Comparison of ENCODE assay signal across 30 mouse cellular contexts in the genomic region with DNA sequence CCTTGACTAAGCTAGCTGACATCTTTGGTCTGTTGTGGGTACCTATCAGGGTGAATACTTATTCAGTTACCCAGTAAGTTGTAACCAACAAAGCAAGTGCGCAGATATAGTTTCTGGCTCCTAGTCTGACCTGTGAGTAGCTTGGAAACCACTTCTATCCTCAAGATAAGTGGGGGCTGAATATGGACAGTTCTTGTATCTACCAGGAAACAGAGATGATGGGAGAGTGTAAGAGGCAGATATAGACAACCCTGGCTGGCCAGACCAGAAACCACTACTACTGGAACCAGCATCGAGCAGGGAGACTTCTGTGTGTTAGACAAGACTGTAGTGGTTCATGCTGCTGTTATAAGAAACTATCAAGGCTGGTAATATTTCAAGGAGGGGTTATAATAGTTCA. TPM values are rescaled to one million over a fixed set of nuclear protein-coding genes. Genes with fewer than 3 reads are reported as not detected.
"Had no signal": no experiment of that assay in that cellular context is flagged by ENCODE, and none has a peak within 500 bp of the region (broad histone marks: within the 10 kb centered on the region; RNA-seq: fewer than 3 reads in every experiment).

No protein-coding gene starts in this region.

- H3K9ac ChIP-seq: intestine, embryonic 15.5 days; kidney, embryonic 15.5 days; limb, embryonic 13.5 days; lung, embryonic 15.5 days; midbrain, embryonic 12.5 days; midbrain, embryonic 15.5 days; neural tube, embryonic 12.5 days; neural tube, embryonic 15.5 days had no signal

- H3K4me1 ChIP-seq: intestine, embryonic 15.5 days; kidney, embryonic 15.5 days; limb, embryonic 10.5 days; limb, embryonic 13.5 days; lung, embryonic 15.5 days; midbrain, embryonic 12.5 days; midbrain, embryonic 15.5 days; neural tube, embryonic 12.5 days; neural tube, embryonic 15.5 days had no signal

- DNase-seq: kidney, adult 11 months; kidney, adult 8-10 months; kidney, postnatal 10 days; layer of hippocampus, adult 9-11 months; lung, adult 18-20 months; lung, postnatal 10 days; lung, postnatal 36 days; right cerebral cortex, adult 18-20 months; right cerebral cortex, postnatal 14 days; right cerebral cortex, postnatal 4 days; thymus, adult 2 months; thymus, postnatal 14 days; thymus, postnatal 4 days had no signal

- H3K27me3 ChIP-seq: intestine, embryonic 15.5 days; kidney, embryonic 15.5 days; limb, embryonic 13.5 days; lung, embryonic 15.5 days; midbrain, embryonic 12.5 days; midbrain, embryonic 15.5 days; neural tube, embryonic 12.5 days; neural tube, embryonic 15.5 days had no signal

- H3K4me3 ChIP-seq: intestine, embryonic 15.5 days; kidney, embryonic 15.5 days; layer of hippocampus, adult 2 months; limb, embryonic 10.5 days; limb, embryonic 13.5 days; lung, embryonic 15.5 days; midbrain, embryonic 12.5 days; midbrain, embryonic 15.5 days; neural tube, embryonic 12.5 days; neural tube, embryonic 15.5 days had no signal

- H3K9me3 ChIP-seq: intestine, embryonic 15.5 days; kidney, embryonic 15.5 days; limb, embryonic 10.5 days; lung, embryonic 15.5 days; midbrain, embryonic 12.5 days; midbrain, embryonic 15.5 days; neural tube, embryonic 12.5 days; neural tube, embryonic 15.5 days had no signal

- ATAC-seq: intestine, embryonic 15.5 days; midbrain, embryonic 15.5 days had no signal

- H3K4me2 ChIP-seq: intestine, embryonic 15.5 days; kidney, embryonic 15.5 days; limb, embryonic 13.5 days; lung, embryonic 15.5 days; midbrain, embryonic 12.5 days; midbrain, embryonic 15.5 days; neural tube, embryonic 12.5 days; neural tube, embryonic 15.5 days had no signal

- H3K27ac ChIP-seq: intestine, embryonic 15.5 days; kidney, embryonic 15.5 days; layer of hippocampus, adult 2 months; limb, embryonic 10.5 days; limb, embryonic 13.5 days; lung, embryonic 15.5 days; midbrain, embryonic 12.5 days; midbrain, embryonic 15.5 days; neural tube, embryonic 12.5 days; neural tube, embryonic 15.5 days; stomach, postnatal 0 days had no signal

RNA-seq across cellular contexts. Expression of gene 1700061G19Rik, which starts 14.7 kb away (rescaled TPM):
- total RNA-seq: left cerebral cortex, postnatal 25 days; liver, adult 2 months had no signal

RNA-seq across cellular contexts. Expression of gene Acsbg2, which starts 15.8 kb away (rescaled TPM):
- total RNA-seq: layer of hippocampus, adult 2 months; layer of hippocampus, postnatal 25 days; left cerebral cortex, adult 18-20 months; left cerebral cortex, postnatal 25 days; liver, adult 2 months had no signal
- polyA plus RNA-seq: intestine, embryonic 15.5 days; kidney, embryonic 15.5 days; large intestine, adult 2 months; limb, embryonic 10.5 days; limb, embryonic 13.5 days; liver, adult 2 months; lung, embryonic 15.5 days; midbrain, embryonic 12.5 days; midbrain, embryonic 15.5 days; neural tube, embryonic 12.5 days; neural tube, embryonic 15.5 days; stomach, embryonic 14.5 days had no signal
